Mouse (Mus musculus) CH12F3 (cell line): ENCODE data around the gene Ppa1.
"Not testable (repeated sequence)": the region's sequence is repeated elsewhere in the genome, so short reads cannot be mapped to it uniquely, and the experiment has no call there.

ENCODE experiments used
- in situ Hi-C: fragments of 300-500 bp; cut with MboI; formaldehyde crosslinking; loops from 2 replicates; pipeline ENCODE4 v1.14.3; 2020; ENCODE audit warnings: low sequenced_read_pairs

Gene Ppa1

DNA sequence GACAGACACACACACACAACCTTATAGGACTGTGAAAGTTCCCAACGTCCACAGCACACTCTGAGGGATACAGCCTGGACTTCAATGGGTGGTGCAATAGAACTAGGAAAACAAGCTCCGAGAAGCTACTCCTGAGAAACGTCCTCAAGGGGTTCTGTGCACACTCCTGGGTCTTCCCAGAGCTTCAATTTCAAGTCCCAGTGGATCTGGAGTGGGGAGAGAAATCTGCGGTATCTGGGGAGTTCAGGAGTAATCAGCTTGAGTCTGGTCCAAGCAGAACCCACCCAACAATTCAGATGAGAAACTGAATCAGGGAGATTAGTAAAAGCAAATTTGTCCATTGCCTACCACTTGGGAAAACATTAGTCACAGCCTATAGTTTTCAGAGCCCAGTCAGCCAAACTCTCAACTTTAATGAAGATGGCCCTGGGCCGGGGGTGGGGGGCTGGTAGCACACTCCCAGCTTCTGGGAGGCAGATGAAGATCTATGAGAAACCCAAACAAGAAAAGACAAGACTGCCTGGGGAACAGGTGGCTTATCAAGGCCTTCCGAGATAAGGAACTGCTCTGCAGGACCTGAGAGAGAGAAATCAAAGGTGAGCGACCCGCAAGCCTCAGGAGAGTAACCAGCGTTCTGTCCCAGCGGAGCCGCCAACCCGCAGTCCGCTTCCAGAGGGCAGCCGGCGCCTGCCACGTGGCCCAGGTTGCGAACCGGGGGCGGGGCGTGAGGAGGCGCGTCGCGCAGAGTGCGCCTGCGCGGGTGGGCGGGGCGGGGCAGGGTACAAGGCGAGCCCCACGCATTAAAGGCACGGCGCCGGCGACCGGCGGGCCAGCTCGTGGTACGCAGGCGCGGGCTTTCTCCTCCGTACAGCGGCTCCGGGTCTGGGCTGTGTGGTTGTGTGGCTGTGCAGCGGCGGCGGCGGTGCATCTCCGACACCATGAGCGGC is at the start of gene Ppa1:
Gene Ppa1, plus strand, starts transcription at position 763 of the 947 bp plus-strand sequence.
- in situ Hi-C loops: loop anchor here (5.0 kb wide), 1 partner anchor 36 kb away; no protein-coding TSS in a partner anchor

DNA sequence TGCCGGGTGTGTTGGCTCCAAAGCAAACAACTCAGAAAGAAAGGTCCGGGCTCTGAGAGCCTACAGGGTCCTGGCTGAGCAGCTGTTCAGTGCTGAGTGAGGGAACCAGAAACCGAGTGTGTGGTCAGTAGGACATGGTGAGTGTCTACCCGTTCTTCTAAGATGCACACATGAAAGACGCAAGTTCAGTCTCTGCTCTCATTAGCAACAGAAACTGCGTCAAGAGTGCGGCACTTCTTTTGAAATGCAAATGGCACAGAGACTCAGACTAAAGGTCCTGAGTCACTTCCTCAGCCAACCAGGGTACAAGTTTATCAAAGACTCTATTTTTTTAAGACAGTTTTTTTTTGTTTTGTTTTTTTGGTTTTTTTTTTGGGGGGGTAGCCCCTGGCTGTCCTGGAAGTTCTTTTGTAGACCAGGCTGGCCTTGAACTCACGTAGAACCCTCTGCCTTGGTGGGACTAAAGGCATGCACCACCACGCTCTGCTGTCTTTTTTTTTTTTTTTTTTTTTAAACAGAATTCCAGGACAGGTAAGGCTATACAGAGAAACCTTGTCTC is 48.7 kb upstream of the Ppa1 start:
- in situ Hi-C loops: no loop called here

DNA sequence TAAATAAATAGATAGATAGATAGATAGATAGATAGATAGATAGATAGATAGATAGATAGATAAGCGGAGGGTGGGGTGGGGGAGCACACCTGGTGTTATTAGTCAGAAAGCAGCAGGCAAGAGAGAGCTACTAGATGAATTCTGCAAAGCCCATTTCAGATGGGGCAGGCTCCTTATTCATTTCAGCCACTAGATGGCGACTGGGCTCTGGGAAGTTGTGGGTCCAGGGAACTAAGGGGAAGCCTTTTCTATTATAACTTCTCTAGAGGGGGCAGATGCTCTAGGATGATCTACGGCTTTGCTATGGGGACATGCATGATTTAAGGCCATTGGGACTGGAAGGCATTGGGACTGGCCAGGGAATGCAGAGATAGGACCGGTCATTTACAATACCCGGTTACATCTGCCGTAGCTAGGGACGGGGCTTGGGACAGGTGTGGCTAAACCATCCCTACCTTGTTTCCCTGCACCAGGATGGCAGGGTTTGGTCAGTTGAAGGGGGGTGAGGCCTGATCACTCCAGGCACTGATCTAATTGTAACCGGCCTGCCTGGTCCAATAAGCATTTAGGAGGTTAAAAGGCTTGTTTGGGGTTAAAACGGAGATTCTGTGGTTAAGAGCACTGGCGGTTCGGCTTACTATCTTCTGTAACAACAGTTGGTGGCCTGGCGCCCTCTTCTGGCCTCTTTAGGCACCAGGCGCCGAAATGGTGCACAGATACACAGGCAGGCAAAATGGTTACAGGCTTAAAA is 45.9 kb upstream of the Ppa1 start:
- in situ Hi-C loops: no loop called here

DNA sequence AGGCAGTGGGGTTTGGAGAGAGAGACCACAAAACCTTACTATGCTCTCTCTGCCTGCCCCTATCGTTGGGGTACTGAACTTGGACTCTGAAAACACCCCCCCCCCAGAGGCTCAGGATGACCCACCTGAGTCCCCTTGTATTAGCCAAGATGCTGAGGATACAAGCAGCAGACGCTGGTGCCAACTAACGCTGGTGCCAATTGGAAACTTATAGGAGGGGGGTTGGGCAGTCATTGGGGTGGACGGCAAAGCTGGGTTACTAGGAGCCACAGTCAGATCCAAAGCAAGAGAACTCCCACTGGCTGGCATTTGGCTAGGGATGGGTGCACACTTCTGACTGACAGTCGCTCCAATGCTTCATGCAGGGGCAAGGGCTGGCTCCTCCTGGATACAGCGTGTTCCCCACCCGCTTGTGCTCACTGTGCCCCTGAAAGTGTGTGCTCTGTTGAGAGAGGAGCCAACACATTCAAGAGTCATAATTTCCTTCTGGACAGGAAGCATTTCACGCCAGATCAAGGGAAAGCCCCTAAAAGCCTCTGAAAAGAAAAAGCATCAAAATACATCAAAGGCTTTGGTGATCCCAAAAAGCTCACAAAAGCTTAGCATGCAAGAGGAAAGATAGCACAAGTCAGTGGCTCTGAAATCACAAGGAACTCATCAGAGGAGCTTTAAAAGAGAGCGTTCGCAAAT is 43.8 kb upstream of the Ppa1 start:
- in situ Hi-C loops: no loop called here

DNA sequence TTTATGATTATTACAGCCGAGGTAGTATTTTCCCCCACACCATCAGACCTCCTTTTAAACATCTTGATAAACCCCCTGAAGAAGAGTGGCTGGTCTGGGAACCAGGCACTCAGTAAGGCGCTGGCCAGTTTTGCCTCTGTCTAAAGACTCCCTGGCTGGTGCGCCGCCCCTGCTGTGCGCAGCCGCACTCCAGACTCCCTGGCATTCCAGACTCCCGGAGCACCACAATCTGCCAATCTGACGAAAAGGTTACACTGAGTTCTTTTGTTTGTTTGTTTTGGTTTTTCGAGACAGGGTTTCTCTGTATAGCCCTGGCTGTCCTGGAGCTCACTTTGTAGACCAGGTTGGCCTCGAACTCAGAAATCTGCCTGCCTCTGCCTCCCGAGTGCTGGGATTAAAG is 43.0 kb upstream of the Ppa1 start:
- in situ Hi-C loops: not testable (repeated sequence)

DNA sequence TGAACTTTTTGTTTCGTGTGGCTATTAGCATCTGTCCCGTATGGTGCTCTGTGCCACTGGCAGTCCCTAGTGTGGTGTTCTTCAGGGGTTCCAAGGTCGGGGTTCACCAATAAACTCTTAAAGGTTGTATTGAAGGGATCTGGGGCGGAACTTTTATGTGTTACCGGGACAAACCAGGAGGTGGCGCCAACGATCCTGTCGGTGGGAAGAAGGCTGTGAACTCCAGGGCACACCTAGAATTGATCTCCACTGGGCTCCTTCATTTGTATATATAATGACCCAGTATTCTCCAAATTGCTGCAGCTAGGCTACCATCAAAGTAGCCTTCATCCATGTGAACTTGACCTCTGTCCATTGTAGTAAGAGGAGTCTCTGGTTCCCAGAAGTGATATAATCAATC is 42.5 kb upstream of the Ppa1 start:
- in situ Hi-C loops: no loop called here

DNA sequence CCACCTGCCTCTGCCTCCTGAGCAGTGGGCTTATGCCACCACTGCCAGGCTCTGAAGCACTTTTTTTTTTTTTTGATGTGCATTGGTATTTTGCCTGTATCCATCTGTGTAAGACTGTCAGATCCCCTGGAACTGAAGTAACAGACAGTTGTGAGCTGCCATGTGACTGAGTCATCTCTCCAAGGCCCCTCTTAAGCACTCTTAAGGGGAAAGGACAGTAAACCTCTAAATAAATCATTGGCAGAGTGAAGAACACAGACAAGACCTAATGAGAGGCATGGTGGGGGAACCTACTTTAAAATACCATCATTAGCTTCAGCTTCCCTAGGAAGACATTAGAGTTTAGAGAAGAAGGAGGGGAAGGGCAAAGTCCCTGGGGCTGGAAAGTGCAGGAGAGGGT is 40.1 kb upstream of the Ppa1 start:
- in situ Hi-C loops: no loop called here

DNA sequence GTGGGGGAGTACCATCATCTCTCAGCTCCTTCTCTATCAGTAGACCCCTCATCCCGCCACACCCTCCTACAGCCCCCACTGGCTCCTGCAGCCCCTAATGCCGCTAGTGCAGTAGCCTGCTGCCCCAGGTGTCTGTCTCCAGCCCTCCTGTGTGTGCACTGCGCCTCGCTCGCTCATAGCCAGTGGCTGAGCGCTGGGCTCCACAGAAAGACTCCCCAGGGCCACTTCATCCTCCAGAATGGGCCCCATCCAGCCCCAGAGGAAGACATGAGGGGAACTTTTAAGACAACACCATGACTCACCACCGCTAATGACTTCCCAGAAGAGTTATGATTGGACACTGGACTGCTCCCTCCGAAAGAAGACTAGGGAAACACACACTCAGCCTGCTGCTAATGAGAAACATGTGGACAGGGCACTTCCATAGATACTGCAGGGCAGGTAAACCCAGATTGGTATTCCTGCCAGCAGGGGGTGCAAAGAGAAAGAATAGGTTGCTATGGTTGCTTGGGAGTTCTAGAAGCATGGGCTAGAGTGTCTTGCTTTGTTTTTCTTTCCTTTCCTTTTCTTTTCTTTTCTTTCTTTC is 37.6 kb upstream of the Ppa1 start:
- in situ Hi-C loops: loop anchor here (5.0 kb wide), 1 partner anchor 37 kb away; the partner anchor contains the start of gene Ppa1

DNA sequence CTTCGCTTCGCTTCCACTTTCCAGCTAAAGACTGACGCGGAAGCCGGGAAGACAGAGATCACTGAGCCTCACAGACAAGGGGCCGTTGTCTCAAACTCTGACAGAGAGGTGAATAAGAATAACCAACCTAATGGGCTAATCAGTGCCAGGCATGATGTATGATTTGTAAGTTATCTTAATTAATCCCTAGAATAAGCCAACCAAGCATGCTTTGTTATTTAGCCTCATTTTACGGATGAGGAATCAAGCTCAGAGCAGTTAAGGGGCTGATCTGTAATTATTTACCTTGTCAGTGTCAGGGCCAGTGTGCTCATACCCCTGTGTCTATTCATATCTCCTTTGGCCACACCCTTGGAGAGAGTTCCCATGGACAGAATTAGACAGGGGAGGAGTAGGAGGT is 34.0 kb upstream of the Ppa1 start:
- in situ Hi-C loops: loop anchor here (5.0 kb wide), 1 partner anchor 33 kb away; the partner anchor contains the start of gene Ppa1

DNA sequence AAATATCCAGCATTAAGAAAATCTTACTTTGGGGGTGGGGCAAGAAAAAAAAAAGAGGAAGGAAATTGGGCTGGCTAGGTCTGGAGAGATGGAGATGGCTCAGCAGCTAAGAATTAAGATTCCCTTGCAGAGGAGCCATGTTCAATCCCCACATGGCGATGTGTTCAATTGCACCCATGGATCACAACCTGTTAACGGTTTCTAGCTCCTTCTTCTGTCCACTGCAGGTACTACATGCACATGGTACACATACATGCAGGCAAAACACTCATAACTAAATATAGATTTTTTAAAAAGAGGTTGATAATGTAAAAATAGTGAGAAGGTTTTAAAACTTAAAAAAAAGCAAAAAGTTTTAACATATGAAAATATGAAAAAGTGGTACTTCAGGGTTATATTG is 29.8 kb upstream of the Ppa1 start:
- in situ Hi-C loops: no loop called here

DNA sequence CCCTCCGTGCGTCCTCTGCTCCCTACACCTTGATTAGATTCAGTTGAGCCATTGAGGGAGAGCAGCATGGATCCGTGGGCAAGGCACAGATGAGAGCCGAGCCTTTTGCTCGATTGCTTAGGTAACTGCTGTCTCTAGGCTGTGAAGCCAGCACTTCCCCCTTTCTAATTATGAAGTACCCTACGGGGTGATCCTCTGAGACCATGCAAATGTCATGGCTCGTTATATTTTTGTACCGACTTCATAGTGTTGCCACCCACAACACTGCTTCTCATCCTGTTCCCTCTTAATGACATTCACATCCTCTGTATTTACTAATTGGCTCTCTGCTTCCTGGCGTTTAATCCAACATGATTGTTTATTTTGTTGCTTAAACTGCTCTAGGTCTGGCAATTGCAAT is 26.7 kb upstream of the Ppa1 start:
- in situ Hi-C loops: no loop called here

DNA sequence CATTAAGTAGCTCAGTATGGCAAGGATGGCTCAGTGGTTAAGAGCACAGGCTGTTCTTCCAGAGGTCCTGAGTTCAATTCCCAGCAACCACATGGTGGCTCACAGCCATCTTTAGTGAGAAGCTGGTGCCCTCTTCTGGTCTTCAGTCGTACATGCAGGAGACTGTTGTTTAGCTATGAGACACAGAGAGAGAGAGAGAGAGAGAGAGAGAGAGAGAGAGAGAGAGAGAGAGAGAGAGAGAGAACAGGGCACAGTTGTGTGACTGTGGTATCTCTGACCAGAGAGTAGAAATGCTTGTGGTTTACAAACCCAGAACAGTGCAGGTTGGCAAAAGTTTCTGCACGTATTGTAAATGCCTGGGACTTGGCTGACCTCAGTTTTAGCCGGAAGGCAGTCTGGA is 24.5 kb upstream of the Ppa1 start:
- in situ Hi-C loops: not testable (repeated sequence)

DNA sequence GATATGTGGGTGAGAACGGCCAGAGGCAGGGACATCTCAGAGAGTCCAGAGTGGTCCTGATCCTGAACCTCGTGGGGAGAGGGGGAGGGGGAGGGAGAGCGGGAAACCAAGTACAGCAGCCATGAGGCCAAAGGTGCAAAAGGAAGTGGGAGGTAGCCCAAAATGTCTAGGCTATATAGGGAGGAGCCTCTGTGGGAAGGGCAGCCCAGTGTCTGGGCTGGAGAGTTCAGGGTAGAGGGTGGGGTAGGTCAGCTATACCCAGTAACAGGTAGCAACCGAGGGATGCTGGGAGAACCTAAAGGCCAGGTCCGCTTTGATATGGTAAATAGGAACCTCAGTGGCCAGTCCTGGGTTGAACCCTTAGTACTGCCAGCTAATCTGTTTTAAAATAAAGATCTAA is 23.6 kb upstream of the Ppa1 start:
- in situ Hi-C loops: no loop called here

DNA sequence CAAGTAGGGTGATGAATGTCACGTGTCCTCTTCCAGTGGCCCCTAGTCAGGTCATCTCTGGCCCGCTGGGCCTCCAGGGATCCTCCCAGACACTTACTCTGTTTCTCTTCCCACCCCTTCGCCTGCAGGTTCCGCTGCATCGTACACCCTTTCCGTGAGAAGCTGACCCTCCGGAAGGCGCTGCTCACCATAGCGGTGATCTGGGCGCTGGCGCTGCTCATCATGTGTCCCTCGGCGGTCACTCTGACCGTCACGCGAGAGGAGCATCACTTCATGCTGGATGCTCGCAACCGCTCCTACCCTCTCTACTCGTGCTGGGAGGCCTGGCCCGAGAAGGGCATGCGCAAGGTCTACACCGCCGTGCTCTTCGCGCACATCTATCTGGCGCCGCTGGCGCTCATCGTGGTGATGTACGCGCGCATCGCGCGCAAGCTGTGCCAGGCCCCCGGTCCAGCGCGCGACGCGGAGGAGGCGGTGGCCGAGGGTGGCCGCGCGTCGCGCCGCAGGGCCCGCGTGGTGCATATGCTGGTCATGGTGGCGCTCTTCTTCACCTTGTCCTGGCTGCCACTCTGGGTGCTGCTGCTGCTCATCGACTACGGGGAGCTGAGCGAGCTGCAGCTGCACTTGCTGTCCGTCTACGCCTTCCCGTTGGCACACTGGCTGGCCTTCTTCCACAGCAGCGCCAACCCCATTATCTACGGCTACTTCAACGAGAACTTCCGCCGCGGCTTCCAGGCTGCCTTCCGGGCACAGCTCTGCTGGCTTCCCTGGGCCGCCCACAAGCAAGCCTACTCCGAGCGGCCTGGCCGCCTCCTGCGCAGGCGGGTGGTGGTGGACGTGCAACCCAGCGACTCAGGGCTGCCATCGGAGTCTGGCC is 22.7 kb upstream of the Ppa1 start:
- in situ Hi-C loops: no loop called here

DNA sequence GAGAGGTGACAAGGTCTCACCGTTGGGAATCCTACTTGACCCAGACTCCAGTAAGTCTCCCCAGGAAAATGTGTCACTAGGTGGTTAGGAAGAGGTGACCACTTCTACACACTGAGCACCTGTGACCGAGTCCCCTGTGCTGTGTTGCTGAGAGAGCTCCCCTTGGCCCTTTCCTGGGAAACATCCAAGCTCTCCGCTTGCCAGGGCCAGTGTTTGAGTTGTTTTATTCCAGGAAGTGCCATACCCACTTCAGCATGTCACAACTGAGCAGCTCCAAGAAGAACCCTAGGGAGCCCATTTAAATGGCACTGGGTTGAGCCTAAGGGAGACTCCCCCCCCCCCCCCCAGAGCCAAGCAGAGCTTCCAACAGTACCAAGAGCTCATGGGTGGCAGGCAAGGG is 21.8 kb upstream of the Ppa1 start:
- in situ Hi-C loops: no loop called here

DNA sequence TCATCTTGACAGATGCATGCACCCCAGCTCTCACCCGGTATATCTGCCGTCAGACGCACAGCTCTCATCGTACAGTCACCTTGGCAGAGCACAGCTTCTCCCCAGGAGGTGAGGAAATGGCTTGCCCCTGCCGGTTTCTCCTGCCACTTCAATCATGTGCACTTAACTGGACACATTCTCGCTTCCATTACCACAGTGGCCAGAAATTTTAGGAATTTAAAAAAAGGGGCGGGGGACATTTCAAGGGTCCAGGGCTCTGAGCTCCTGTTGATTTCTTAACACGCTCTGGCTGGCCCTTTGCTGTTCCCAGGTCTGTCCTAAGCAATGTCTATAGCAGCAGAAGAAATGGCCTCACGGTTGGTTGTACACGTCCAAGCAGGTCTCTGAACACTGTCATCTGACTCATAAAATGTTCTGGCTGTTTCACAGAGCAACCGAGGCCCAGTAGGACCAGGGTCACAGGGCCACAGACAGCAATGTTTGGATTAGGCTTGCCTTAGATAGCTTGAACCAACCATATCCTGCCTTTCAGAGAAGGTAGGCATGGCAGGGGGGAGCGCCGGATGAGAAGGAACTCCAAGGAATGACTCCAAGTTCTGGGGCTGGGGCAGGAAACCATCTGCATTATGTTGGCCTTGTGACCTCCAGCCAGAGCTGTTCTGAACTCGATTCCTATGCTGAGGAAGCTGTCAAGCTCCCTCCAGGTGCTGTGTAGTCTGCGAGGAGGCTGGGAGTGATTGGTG is 21.0 kb upstream of the Ppa1 start:
- in situ Hi-C loops: no loop called here

DNA sequence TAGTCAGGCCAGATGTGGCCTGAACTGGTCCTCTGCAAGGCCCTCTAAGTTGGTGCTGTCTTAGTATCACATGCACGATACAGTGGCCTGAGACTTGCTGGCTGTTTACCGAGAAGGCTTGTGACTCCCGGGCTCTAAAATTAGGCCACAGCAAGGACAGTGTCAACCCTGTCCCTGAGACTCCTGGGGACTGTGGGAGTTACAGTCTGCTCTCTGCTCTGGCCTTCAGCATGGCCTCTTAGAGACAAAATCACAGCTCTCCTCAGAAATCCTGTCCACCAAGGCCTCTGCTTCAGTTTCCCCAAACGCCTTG is 20.5 kb upstream of the Ppa1 start:
- in situ Hi-C loops: no loop called here

DNA sequence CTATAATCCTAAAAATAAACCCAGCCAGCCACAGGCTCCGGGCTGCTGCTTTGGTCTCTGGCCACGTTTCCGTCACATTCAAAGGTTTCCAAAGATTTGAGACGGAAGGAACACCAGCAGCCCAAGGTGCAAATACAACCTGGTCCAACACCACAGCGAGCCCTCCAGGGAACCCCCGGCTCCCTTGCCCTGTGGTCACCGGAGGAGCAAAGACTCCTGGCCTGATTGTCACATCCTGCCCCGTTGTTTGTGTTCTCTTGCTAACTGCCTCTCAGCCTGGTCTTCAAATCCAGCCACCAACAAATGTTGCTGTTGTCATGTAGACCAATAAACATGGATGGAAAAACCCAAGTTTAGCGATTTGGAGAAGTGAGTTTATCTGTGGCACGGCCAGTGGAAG is 15.9 kb upstream of the Ppa1 start:
- in situ Hi-C loops: no loop called here

DNA sequence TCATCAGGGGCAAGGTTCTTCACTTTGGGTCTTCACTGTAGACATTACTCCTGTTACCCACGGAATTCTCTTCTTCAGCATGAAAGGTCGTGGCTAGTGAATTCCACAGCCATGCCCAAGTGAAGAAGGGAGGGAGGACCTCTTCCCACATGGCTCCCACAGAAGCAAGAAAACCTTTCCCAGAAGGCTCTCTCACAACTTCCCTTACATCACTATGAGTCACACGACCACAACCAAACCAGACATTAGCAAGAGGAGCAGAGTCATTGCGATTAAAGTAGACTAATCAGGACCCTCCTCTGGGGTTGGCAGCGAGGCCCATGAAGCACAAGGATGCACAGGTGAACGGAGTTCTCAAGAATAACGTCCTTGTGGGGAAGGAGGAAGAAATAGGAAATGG is 11.3 kb upstream of the Ppa1 start:
- in situ Hi-C loops: no loop called here
